Mouse (Mus musculus): ENCODE data around the gene Psmb3. TPM values are rescaled to one million over a fixed set of nuclear protein-coding genes. Genes with fewer than 3 reads are reported as not detected.
A peak's percentile ranks its signal among the peaks of the same experiment; 100 is the strongest.

Gene Psmb3
- total and polyA plus RNA-seq, 3 experiments, result 135 to 273 (median 139) TPM

GRCm38 (mm10) chr11:97685613-97686321 lies 17.4 kb upstream of the Psmb3 start, which contains the start of gene Cisd3:
Gene Cisd3 (plus strand): TSS chr11:97685826.
- TF ChIP-seq POLR2A (IDR thresholded peaks at IDR 0.05; ENCODE audit: insufficient read depth, low read depth, low read length), result peak; percentile 83
- peak; percentile 51; the same call in 1 of the 2 replicates for TF ChIP-seq EP300 (IDR thresholded peaks at IDR 0.05; ENCODE audit: insufficient read depth, low read depth, low read length)
- no peak; the same call in 1 of the 2 replicates for TF ChIP-seq CTCF (IDR thresholded peaks at IDR 0.05)
- intact Hi-C loops (cut with DNase I), result loop anchor here (1.0 kb wide), 1 partner anchor 21 kb away; no protein-coding TSS in a partner anchor
- Histone ChIP-seq H3K27me3 (ENCODE audit: control insufficient read depth, insufficient read depth, low read length) (no peaks in the 10 kb centered on the region), H3K79me2 (replicated peaks; ENCODE audit: control insufficient read depth, insufficient read depth, low read length) (no peaks in the 10 kb centered on the region), H3K27ac (peak within 1 kb of the TSS; percentile 82), H3K4me1 (ENCODE audit: control insufficient read depth, insufficient read depth, low read length) (peaks cover 10% of the 10 kb centered on the region), H3K36me3 (ENCODE audit: control insufficient read depth, insufficient read depth, low read length) (no peaks in the 10 kb centered on the region), H3K4me3 (peak within 1 kb of the TSS; percentile 58), H3K9ac (ENCODE audit: low read depth, low read length) (peak within 1 kb of the TSS; percentile 65)
- WGBS, result 0% methylated on average over 42 of the region's 43 CpGs
- peak; percentile 96 to 98 for DNase-seq

GRCm38 (mm10) chr11:97686322-97686908 lies 16.8 kb upstream of the Psmb3 start:
- intact Hi-C loops (cut with DNase I), result no loop called here
- H3K36me3 ChIP-seq (ENCODE audit: control insufficient read depth, insufficient read depth, low read length), result no peaks in the 10 kb centered on the region
- H3K9ac ChIP-seq (ENCODE audit: low read depth, low read length), result peak overlapping the region; percentile 59
- H3K27ac ChIP-seq, result peak overlapping the region; percentile 53
- H3K4me3 ChIP-seq, result peak overlapping the region; percentile 58
- H3K4me1 ChIP-seq (ENCODE audit: control insufficient read depth, insufficient read depth, low read length), result peaks cover 10% of the 10 kb centered on the region
- no peak for DNase-seq
- 64% methylated on average over 11 of the region's 11 CpGs for WGBS
- no peaks in the 10 kb centered on the region for H3K79me2 ChIP-seq (replicated peaks; ENCODE audit: control insufficient read depth, insufficient read depth, low read length)
- TF ChIP-seq CTCF (IDR thresholded peaks at IDR 0.05) (no peak), POLR2A (IDR thresholded peaks at IDR 0.05; ENCODE audit: insufficient read depth, low read depth, low read length) (no peak), EP300 (IDR thresholded peaks at IDR 0.05; ENCODE audit: insufficient read depth, low read depth, low read length) (no peak)
- no peaks in the 10 kb centered on the region for H3K27me3 ChIP-seq (ENCODE audit: control insufficient read depth, insufficient read depth, low read length)

- H3K36me3 ChIP-seq (ENCODE audit: control insufficient read depth, insufficient read depth, low read length), result no peaks in the 10 kb centered on the region
- H3K4me1 ChIP-seq (ENCODE audit: control insufficient read depth, insufficient read depth, low read length), result peaks cover 10% of the 10 kb centered on the region
- TF ChIP-seq EP300 (IDR thresholded peaks at IDR 0.05; ENCODE audit: insufficient read depth, low read depth, low read length) (no peak), CTCF (IDR thresholded peaks at IDR 0.05) (no peak), POLR2A (IDR thresholded peaks at IDR 0.05; ENCODE audit: insufficient read depth, low read depth, low read length) (no peak)
- intact Hi-C loops (cut with DNase I), result no loop called here
- peak overlapping the region; percentile 58; the same call in 1 of the 2 replicates for H3K4me3 ChIP-seq
- peak overlapping the region; percentile 31; the same call in 1 of the 2 replicates for H3K27ac ChIP-seq
- H3K9ac ChIP-seq (ENCODE audit: low read depth, low read length), result no peak overlapping the region
- no peaks in the 10 kb centered on the region for H3K79me2 ChIP-seq (replicated peaks; ENCODE audit: control insufficient read depth, insufficient read depth, low read length)
- H3K27me3 ChIP-seq (ENCODE audit: control insufficient read depth, insufficient read depth, low read length), result no peaks in the 10 kb centered on the region
- DNase-seq, result no peak
- WGBS, result 82% methylated on average over 3 of the region's 3 CpGs
These were observed 16.1 kb upstream of the Psmb3 start for GRCm38 (mm10) chr11:97687061-97687460.

- Histone ChIP-seq H3K4me1 (ENCODE audit: control insufficient read depth, insufficient read depth, low read length) (peaks cover 5% of the 10 kb centered on the region), H3K9ac (ENCODE audit: low read depth, low read length) (no peak overlapping the region), H3K79me2 (replicated peaks; ENCODE audit: control insufficient read depth, insufficient read depth, low read length) (no peaks in the 10 kb centered on the region), H3K27ac (no peak overlapping the region), H3K27me3 (ENCODE audit: control insufficient read depth, insufficient read depth, low read length) (no peaks in the 10 kb centered on the region), H3K4me3 (no peak overlapping the region), H3K36me3 (ENCODE audit: control insufficient read depth, insufficient read depth, low read length) (no peaks in the 10 kb centered on the region)
- 24% methylated on average over 10 of the region's 10 CpGs for WGBS
- TF ChIP-seq CTCF (IDR thresholded peaks at IDR 0.05) (peak; percentile 81), POLR2A (IDR thresholded peaks at IDR 0.05; ENCODE audit: insufficient read depth, low read depth, low read length) (no peak), EP300 (IDR thresholded peaks at IDR 0.05; ENCODE audit: insufficient read depth, low read depth, low read length) (peak; percentile 54; the same call in 1 of the 2 replicates)
- peak in 1 of 2 experiments; percentile 79 for DNase-seq
- intact Hi-C loops (cut with DNase I), result loop anchor here (1.0 kb wide), 1 partner anchor 45 kb away; no protein-coding TSS in a partner anchor
These were observed 13.3 kb upstream of the Psmb3 start for GRCm38 (mm10) chr11:97689861-97690260.

- Histone ChIP-seq H3K4me1 (ENCODE audit: control insufficient read depth, insufficient read depth, low read length) (peaks cover 2% of the 10 kb centered on the region), H3K9ac (ENCODE audit: low read depth, low read length) (no peak overlapping the region), H3K4me3 (no peak overlapping the region), H3K27ac (no peak overlapping the region), H3K27me3 (ENCODE audit: control insufficient read depth, insufficient read depth, low read length) (no peaks in the 10 kb centered on the region), H3K79me2 (replicated peaks; ENCODE audit: control insufficient read depth, insufficient read depth, low read length) (no peaks in the 10 kb centered on the region; the same call in 1 of the 2 replicates), H3K36me3 (ENCODE audit: control insufficient read depth, insufficient read depth, low read length) (no peaks in the 10 kb centered on the region)
- intact Hi-C loops (cut with DNase I), result no loop called here
- DNase-seq, result no peak
- TF ChIP-seq CTCF (IDR thresholded peaks at IDR 0.05) (no peak), POLR2A (IDR thresholded peaks at IDR 0.05; ENCODE audit: insufficient read depth, low read depth, low read length) (no peak), EP300 (IDR thresholded peaks at IDR 0.05; ENCODE audit: insufficient read depth, low read depth, low read length) (no peak)
- 77% methylated on average over 4 of the region's 4 CpGs for WGBS
These were observed 8.8 kb upstream of the Psmb3 start for GRCm38 (mm10) chr11:97694435-97694834.
